Mouse (Mus musculus): ENCODE measurements around the gene Btd.

DNA sequence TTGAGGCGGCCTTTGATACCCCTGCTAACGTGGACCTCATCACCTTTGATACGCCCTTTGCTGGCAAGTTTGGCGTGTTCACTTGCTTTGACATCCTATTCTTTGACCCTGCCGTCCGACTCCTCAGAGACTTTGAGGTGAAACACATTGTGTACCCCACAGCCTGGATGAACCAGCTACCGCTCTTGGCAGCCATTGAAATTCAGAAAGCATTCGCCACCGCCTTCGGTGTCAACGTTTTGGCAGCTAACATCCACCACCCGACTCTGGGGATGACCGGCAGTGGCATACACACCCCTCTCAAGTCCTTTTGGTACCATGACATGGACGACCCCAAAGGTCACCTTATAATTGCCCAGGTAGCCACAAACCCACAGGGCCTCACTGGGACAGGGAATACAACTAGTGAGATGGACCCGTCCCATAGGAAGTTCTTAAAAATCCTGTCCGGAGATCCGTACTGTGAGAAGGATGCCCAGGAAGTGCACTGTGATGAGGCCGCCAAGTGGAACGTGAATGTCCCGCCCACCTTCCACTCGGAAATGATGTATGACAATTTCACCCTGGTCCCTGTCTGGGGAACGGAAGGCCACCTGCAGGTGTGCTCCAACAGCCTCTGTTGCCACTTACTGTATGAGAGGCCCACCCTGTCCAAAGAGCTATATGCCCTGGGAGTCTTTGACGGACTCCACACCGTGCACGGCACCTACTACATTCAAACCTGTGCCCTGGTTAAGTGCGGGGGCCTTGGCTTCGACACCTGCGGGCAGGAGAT is 26.3 kb downstream of the Btd start:
- TF ChIP-seq POLR2A (IDR thresholded peaks at IDR 0.05; ENCODE audit: low read depth, low read length): no peak
- TF ChIP-seq CTCF (IDR thresholded peaks at IDR 0.05; ENCODE audit: extremely low read depth, insufficient read length, insufficient replicate concordance, low read depth, low read length): no peak
